Mouse (Mus musculus) neutrophil, adult 5-6 weeks (primary cell): Measurements from ENCODE around the gene Tsga10ip. TPM values are rescaled to one million over a fixed set of nuclear protein-coding genes. Genes with fewer than 3 reads are reported as not detected.

Experiments
- ATAC-seq: fragments of 151-379, 151-347 bp; 2 replicates; pipeline ENCODE4 v1.8.0; 2017; ENCODE audit warnings: mild to moderate bottlenecking, moderate TSS enrichment; ENCODE audit not compliant: insufficient number of reproducible peaks, poor library complexity, low FRiP score, severe bottlenecking; ENCODE audit errors: extremely low read depth
- total RNA-seq: library from RNA; stranded (forward); fragments of 200-1000 nt; gene quantifications from 2 replicates; pipeline ENCODE4 v1.2.3, GENCODE M21; 2017

The Tsga10ip gene
- total RNA-seq, result 1.5 TPM in 1 of 2 replicates, not detected in the other

DNA sequence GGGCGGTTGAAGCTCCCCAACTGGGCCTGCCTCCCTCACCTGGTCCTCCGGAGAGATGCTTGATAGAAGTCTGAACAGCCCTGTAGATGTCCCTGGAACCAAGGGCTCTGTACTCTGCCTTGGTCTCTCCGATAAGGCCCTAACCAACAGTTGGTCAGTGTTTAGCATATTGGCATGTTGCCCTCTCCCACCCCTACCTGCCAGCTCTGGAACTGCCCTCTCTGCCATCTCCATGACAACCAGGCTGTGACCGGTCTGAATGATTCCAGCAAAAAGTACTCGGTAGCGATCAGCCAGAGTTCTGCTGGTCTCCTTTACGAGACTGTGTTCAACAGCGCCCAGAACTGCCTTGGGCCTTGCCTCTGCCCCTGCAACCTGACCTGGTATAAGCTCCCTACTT is at the start of gene Tsga10ip:
TSS of gene Tsga10ip (minus strand) at position 234 of the 400 bp plus-strand sequence.
- ATAC-seq, result no peak

DNA sequence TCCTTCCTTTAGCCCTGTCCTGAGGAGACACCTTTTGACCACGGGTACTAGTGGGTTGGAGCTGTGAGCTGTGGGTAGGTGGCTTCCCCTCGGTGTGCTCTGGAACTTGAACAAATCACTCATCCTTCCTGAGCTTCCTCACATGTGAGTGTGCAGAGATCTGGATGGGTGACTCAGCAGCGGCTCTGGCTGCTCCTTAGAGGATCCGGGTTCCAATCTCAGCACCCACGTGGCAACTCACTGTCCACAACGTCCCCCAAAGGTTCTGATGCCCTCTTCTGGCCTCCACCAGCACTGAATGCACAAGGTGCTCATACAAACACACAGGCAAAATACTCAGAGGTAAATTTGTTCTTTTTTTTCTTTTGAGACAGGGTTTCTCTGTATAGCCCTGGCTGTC is 49.4 kb upstream of the Tsga10ip start:
- ATAC-seq, result no peak

DNA sequence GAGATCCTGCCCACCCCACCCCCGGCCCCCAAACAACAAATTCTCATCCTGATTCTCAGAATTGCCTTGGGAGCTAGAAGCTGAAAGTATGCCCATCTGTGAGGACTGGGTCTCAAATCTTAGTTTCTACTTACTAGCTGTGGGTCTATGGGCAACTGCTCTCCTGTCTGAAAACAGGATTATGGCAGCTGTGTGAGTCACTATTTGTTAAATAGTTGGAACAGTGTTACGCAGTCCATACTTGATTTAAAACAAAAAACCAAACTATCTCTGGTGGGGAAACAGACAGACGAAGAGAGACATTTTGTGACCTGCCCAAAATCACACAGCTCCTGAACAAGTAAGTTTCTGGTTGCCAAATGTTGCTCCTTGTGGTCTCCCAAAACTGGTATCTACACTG is 47.3 kb upstream of the Tsga10ip start:
- no peak for ATAC-seq

DNA sequence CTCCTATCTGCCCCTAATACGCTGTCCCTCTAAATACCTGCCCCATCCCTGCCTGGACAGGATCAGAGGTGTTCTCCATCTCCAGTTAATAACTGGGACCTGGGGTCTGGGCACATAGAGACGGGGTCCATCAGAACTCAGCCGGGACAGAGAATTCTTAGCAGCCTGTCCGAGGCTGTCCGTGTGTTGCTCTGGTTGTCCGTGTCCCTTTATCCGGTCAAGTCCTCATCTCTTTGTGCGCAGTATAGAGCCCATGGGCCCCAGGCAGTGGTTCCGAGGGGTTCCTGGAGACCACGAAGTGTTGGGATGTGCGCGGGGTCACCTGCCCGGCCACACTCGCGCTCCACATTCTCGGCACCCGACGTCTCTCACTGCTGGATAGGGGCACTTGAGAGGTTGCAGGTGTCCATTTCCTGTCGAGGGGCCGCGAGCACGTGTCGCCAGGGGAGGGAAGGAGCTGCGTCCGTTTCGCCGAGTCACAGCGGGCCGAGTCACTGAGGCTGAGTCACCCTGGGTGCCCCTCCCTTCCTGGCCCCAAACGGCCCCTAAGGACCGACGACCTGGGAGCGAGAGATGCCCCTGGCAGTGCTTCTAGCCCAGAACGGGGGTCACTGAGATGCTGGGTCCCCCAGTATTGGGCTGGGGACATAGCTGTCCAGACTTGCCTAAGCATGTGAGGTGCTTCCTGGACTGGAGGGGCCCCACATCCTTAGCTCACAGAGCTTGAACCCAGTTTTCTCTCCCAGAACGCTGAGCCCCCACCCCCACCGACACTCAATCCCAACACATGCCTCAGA is 46.2 kb upstream of the Tsga10ip start:
- ATAC-seq, result peak; percentile 37

DNA sequence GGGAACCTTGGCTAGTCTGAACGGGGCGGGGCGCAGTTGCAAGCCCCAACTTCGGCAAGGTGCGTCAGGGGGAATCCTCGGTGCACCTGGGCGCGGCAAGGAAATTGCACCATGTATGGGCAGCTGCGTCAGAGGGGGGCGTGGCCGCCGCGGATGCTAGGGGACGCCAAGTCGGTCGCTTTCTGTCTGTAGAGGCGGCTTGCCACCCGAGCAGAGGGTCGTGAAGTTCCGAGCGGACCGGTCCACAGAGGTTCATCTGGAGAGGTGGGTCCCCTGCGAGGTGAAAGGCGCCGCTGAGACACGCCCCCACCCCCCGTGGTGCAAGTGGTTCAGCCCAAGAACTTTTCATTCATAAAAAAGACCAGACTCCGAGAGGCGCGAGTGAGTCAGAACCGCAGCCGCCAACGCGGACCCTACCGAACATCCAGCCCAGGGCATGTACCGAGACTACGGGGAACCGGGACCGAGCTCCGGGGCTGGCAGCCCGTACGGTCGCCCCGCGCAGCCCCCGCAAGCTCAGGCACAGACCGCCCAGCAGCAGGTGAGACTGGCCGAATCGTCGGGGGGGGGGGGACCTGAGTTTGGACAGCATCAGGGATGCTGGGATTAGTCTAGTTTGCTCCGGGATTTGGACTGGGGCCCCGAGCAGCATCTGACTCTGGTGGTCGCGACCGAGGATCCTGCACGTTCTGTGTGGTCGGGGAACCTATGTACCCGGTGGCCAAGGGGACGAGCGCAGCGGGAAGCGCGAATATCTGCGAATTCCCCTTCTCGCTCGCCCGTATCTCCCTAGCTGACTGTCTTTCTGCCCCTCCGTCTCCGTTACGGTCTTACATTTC is 45.4 kb upstream of the Tsga10ip start, which contains the start of gene Fosl1:
TSS of gene Fosl1 (plus strand) at position 33 of the 839 bp plus-strand sequence.
- peak; percentile 72 for ATAC-seq

DNA sequence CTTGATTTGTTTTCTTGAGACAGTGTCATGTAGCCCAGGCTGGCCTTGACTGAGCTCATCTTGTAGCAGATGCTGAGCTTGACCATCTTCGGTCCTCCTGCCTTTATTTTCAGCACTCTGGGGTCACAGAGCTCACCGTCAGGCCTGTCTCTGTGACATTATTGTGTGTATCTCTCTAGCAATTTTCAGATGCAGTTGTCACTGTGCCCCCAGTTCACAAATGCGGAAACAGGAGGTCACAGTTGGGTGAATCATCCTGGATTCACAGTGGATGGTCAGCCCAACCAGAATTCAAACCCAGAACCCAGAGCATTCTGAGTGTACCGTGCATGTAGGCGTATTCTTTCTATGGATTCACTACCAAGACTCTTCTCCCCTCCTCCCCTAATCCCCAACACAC is 43.4 kb upstream of the Tsga10ip start:
- no peak for ATAC-seq

DNA sequence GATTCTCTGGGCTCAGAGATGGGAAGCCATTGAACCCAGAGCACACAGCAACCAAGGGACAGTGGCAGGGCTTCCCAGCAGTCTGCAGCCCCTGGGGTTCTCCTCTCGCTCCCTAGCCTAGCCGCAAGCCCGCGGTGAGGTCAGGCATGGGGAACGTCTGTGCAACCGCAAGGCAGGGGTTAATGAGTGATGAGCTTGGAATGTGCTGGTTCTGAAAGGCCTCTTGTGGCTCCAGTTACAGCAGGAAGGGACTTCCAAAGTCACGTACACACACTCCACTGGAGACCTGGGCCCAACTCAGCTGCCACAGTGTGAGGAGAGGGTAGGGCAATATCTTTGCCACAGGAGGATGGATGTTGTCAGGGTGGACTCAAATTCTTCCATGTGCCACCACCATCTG is 42.6 kb upstream of the Tsga10ip start:
- no peak for ATAC-seq

DNA sequence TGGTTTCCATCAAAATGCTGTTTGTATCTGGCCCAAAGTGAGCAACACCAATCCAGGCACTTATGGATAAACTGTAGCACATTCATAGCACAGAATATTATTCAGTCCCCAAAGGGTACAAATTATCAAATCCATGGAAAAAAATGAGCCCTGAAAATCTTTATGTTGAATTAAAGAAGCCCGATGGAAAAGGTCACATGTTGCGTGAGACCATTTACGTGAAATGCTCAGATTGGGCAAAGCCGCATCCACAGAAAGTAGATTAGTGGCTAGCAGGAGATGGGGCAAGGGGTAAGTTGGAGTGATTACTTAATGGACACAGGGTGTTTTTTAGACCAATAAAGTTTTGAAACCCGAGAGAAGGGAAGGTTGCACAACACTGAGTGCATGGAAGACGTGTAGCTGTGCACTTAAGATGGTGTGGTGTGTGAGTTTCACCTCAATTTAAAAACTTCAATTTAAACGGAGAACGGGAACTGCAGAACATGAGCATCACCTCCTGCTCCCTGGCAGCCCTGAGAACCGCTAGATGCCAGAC is 42.1 kb upstream of the Tsga10ip start:
- ATAC-seq, result no peak

DNA sequence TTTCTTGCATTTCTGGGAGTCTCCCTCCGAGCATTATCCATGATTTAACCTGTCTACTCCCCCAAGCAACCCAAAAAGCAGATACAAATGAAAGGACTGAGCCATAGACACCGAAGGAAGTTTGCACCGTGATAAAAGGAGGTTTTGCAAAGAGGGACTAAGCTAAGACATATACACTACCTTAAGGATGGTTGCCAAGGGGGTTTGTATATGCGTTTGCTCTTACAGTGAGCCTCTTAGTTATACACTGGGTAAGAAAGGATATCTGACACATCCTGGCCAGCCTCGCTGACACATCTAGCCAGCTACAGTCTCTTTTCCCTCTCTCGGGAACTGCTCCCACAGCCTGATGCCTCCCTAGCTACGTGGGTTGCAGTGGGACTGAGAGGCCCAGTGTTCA is 31.6 kb upstream of the Tsga10ip start:
- ATAC-seq, result no peak

DNA sequence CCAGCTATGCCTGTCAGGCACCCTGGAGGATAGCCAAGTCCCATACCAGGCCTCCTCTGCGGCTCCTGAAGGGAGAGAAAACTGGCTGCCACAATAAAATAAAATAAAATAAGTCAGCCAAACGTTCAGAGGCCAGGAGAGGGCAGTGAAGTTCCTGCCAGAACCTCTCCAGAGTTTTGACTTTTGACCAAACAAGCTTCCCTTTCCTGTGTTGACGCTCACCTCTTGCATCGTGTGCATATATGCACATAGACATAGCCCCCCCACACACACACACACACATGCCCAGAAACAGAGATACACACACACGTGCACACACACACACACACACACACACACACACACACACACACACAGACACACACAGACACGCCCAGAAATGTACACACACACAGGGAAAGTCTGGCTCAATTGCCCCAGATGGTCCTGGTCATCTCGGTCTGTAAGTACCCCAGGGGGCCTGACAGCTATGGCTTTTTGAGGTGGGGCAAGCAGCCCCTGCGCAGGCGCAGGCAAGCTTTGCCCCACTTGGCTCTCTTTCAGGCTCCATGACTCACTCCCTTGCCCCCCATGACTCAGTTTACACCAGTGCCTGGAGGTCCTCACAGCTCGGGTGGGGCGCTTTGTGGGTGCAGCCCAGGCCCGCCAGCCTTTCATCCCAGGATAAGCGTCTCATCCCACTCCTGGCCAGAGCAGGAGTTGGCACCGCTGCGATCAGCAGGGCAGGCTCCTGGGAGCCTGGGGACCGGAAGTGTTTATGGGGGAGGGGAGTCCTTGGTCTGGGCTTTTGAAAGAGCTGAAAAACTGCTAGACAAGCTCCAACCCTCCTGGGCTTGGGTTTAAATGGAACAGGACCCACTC is 30.9 kb upstream of the Tsga10ip start:
- ATAC-seq, result peak; percentile 49

DNA sequence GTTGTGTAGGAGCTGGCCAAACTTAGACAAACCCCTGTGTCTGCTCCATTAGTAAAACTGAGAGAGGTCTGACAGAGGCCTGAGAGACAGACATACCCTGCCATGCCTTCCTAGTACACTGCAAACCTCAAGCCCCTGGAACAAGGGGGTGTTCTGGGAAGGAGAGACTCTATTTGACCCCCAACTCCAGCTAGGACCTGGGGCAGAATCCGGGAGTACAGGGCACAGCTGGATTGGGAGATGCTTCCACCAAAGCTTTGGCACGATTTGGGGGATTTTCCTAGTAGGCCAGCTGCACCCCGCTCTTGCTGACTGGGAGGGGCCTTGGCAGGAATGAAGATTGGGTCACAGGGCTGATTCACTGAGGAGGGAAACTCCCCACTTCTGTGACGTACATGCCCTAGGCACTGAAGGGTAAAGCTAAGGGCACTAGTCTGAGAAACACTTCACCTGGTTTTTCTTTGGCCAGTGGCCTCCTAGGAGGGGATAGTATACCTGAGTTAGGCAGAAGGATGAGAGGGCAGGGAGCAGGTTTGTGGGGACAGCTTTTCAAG is 29.7 kb upstream of the Tsga10ip start:
- ATAC-seq, result no peak

DNA sequence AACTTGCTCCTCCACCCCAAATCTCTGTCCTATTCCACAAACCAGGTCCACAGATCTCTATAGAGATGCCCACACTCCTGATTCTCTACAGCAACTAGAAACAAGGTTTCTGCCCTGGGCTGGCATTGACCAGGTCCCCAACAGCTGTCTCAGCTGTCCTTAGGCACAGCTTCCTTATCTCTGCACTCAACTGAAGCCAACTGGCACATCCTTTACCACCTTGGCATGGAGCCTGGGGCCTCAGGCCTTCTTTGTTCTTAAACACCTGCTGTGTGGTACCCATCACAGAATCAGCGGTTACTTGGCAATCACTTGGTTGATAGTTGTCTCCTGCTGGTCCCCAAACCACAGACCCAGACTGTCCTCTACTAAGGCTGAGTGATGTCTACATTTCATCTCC is 28.1 kb upstream of the Tsga10ip start:
- ATAC-seq, result no peak

DNA sequence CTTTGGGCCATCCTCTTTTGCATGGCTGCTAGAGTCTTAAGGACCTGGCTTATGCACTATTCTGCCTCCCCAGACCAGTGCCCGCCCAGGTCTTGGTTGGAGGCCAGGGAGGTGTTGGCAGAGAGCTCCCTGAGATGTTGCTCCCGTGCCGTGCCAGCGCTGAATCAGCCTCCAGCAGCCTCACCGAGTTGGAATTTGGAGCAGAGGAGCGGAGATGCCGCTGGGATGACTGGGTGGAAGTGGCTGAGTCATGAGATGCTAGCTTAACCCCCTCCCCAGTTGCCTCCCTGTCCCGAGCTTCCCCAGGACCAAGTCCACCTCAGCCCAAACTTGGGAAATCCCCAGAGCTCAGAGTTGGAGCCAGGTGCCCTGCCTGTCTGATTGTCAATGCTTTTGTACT is 27.5 kb upstream of the Tsga10ip start:
- ATAC-seq, result no peak

DNA sequence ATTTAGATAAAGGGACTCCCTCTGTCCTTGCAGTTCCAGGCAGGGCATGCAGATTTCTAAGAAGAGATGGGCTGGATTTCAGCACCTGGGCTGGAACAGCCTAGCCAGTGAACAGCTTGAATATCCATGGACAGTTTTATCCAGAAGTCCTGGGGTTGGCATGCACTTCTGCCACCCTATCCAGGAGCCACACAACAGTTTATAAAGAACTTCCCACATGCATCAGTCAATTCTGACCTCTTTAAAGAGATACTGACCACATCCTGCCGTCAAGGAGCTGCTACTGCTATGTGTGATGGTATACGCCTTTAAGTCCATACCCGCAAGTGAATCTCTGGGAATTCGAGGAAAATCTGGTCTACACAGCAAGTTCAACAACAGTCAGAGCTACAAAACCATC is 26.9 kb upstream of the Tsga10ip start:
- ATAC-seq, result no peak

DNA sequence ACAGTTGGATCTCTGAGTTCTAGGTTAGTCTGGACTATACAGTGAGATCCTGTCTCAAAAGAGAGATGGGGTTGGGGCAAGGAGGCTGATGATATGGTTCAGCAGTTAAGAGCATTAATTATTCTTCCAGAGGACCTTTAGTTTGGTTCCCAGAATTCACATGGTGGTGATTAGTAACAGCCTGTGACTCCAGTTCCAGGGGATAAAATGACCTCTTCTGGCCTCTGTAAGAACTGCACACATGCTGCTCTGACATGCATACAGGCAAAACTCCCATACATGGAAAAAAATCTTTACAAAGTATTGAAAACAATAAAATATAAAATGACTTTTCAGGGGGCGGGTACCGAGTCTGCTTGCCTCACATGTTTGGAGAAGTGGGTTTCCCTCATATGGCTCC is 25.8 kb upstream of the Tsga10ip start:
- no peak for ATAC-seq

DNA sequence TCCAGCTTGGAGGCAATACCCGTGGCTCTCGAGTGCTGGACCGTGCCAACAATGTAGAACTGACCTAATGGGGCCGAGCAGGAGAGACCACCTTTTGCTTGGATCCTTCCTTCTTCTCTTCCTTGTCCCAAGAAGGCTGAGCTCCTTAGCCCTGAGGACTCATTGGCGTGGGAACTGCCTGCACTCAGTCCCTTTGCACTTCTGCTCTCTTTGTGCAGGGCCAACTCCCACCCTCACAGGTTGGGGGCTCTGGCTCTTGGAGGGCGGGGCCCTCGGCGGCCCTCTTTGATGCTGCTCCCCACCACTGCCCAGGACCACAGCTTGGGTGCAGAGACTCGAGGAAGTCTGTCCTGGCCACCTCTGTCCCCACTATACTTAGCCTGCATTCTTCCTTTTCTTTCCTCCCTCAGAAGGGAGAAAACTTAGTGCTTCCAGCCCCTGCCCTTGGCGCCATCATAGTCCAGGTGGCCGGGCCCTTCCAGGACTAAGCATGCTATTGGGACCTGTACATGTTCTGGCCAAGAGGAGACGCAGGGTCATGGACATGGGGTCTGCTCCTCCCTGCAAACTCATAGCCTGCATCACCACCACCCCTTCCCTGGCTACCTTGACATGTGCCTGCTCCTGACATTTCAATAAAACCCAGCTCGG is 24.4 kb upstream of the Tsga10ip start:
- no peak for ATAC-seq

DNA sequence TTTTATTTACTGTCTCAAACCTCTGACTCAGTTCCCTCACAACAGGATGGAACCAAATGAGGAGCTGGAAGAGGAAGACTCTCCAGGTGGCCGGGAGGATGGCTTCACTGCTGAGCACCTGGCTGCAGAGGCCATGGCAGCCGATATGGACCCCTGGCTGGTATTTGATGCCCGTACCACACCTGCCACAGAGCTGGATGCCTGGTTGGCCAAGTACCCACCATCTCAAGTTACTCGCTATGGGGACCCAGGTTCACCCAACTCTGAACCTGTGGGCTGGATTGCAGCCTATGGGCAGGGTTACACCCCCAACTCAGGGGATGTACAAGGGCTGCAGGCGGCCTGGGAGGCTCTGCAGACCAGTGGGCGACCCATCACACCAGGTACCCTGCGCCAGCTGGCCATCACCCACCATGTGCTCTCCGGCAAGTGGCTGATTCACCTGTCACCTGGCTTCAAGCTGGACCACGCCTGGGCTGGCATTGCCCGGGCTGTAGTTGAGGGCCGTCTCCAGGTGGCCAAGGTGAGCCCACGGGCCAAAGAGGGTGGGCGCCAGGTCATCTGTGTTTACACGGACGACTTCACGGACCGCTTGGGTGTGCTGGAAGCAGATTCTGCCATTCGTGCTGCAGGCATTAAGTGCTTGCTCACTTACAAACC is 23.7 kb upstream of the Tsga10ip start:
- ATAC-seq, result no peak
